Mouse (Mus musculus) lung, postnatal 10 days (tissue): ENCODE results near the gene Tmem185b.
A peak's percentile ranks its signal among the peaks of the same experiment; 100 is the strongest.

Experiments used
- DNase-seq: peaks from one replicate; pipeline ENCODE4 v3.0.0; 2021

Tmem185b gene

GRCm38 (mm10) chr1:119503808-119504207 is 22.2 kb upstream of the Tmem185b start:
- no peak for DNase-seq

GRCm38 (mm10) chr1:119504260-119505062 is 21.5 kb upstream of the Tmem185b start, which contains the start of gene Ralb:
Gene Ralb (minus strand): TSS chr1:119504794.
- peak; percentile 100 for DNase-seq

- no peak for DNase-seq
Measured at GRCm38 (mm10) chr1:119505951-119506350, 20.0 kb upstream of the Tmem185b start.

GRCm38 (mm10) chr1:119508548-119508947 is 17.4 kb upstream of the Tmem185b start:
- peak; percentile 73 for DNase-seq

GRCm38 (mm10) chr1:119509474-119509873 is 16.5 kb upstream of the Tmem185b start:
- no peak for DNase-seq

- DNase-seq: no peak
Measured at GRCm38 (mm10) chr1:119510409-119510808, 15.6 kb upstream of the Tmem185b start.

GRCm38 (mm10) chr1:119510857-119511256 is 15.1 kb upstream of the Tmem185b start:
- DNase-seq: peak; percentile 41

- no peak for DNase-seq
Measured at GRCm38 (mm10) chr1:119518060-119518459, 7.9 kb upstream of the Tmem185b start.

GRCm38 (mm10) chr1:119518786-119519185 is 7.2 kb upstream of the Tmem185b start:
- DNase-seq: no peak

- no peak for DNase-seq
Measured at GRCm38 (mm10) chr1:119519286-119519685, 6.7 kb upstream of the Tmem185b start.

- peak; percentile 76 for DNase-seq
Measured at GRCm38 (mm10) chr1:119521029-119521428, 4.9 kb upstream of the Tmem185b start.

- DNase-seq: no peak
Measured at GRCm38 (mm10) chr1:119521681-119522080, 4.3 kb upstream of the Tmem185b start.

- DNase-seq: no peak
Measured at GRCm38 (mm10) chr1:119522726-119523125, 3.2 kb upstream of the Tmem185b start.

- DNase-seq: no peak
Measured at GRCm38 (mm10) chr1:119523369-119523768, 2.6 kb upstream of the Tmem185b start.

- no peak for DNase-seq
Measured at GRCm38 (mm10) chr1:119523826-119524225, 2.1 kb upstream of the Tmem185b start.

- DNase-seq: peak; percentile 72
Measured at GRCm38 (mm10) chr1:119525004-119525444, 936 bp upstream of the Tmem185b start.

GRCm38 (mm10) chr1:119530941-119531340 is 5.0 kb downstream of the Tmem185b start:
- no peak for DNase-seq

- DNase-seq: no peak
Measured at GRCm38 (mm10) chr1:119532165-119532564, 6.2 kb downstream of the Tmem185b start.

- DNase-seq: no peak
Measured at GRCm38 (mm10) chr1:119533093-119533805, 7.3 kb downstream of the Tmem185b start.

GRCm38 (mm10) chr1:119534341-119534740 is 8.4 kb downstream of the Tmem185b start:
- no peak for DNase-seq

- DNase-seq: no peak
Measured at GRCm38 (mm10) chr1:119536122-119536521, 10.2 kb downstream of the Tmem185b start.

- no peak for DNase-seq
Measured at GRCm38 (mm10) chr1:119537651-119538050, 11.7 kb downstream of the Tmem185b start.

GRCm38 (mm10) chr1:119539252-119539651 is 13.3 kb downstream of the Tmem185b start:
- DNase-seq: no peak
